Mouse (Mus musculus): Measurements from ENCODE around the gene Metap1d.
A peak's percentile ranks its signal among the peaks of the same experiment; 100 is the strongest.

Metap1d gene

DNA sequence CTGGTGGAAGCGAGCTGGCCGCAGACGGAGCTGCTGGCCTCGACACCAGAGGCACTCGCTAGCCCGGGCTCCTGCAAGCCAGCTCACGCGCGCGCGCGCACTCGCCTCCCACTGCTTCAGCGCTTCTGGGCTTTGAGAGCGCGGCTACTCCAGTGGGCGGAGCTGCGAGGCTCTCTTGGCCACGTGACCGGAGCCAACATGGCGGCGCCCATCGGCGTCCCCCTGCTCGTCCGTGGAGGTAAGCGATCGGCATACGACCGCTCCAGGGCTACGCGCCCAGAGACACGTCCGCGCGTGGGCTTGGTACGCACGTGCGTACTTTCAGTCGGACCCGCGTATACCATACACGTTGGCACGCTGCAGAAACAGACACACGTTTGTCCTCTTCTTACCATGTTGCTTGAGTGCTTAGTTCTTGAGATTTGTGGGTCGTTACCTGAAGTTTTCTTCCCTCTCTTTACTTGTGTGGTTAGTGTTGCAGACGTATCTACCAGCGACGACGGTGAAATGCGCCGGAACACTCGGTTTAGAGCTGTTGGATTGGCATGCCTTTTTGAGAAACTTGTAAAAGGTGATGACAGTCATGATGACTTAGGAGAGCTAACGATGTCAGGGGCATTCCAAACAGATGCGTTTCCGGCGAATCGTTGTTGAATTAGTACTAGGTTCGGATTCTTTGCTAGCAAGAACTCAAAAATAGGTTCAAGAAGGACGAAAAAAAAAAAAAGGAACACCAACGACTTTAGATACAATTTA, at the start of gene Metap1d:
Gene Metap1d, plus strand, starts transcription at position 116 of the 756 bp plus-strand sequence.
- peak; percentile 97 to 98 for DNase-seq

DNA sequence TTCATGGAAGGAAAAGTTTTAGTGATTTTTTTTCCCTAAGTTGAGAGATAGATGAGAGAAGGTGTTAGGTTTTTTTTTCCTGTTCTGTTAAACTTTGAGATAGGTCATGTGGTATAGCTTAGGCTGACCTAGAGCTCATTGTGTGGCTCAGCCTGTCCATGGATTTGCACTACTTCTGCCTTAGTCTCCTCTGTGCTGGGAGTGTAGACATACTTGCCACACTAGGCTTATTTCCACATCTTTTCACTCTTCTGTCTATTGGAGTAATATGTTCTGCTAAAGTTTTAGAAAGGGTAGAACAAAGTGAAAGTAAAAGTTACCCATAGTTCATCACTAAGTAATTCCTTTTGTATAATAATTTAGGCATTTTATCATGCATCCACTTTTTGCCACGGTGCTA, 47.5 kb upstream of the Metap1d start:
- no peak for DNase-seq

DNA sequence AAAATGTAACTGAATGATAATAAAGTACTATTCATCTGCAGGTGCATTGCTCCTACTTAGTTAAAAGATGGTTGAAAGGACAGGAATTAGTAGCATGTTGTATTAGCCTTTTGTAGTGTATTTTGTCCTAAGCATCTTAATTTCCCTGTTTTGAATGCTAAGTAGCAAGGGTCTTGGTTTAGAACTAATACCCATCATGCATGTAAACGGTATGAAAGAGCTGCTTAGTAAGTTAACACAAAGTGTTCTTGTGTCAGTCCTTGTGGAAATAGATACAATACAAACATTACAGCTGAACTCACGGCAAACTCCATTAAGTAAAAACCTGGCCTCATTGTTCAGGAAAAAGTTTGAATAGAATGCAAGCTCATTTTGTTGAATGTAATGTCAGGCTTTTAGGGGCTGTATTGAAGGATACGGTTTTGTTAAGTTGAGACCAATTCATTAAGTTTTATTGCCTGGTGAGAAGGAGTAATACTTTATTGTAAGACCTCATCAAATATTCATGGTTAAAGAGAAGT, 34.3 kb upstream of the Metap1d start:
- no peak for DNase-seq

DNA sequence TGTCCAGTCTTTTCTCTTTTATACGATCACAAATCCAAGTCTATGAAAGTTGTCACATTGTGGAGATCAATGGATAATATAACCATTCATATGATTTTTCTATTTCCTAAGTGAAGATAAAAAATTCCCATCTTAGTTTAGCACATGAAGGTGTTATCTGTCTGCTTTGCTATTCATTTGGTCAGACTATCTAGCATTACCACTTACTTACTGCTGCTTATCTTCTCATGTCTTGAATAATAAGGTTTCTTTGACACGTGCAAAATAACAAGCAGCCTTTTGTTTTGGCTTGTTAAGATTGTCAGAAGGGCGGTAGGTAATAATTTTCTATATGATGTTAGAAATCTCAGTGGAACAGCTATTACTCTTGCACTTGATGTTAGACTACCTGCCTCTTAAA, 33.7 kb upstream of the Metap1d start:
- DNase-seq: no peak

DNA sequence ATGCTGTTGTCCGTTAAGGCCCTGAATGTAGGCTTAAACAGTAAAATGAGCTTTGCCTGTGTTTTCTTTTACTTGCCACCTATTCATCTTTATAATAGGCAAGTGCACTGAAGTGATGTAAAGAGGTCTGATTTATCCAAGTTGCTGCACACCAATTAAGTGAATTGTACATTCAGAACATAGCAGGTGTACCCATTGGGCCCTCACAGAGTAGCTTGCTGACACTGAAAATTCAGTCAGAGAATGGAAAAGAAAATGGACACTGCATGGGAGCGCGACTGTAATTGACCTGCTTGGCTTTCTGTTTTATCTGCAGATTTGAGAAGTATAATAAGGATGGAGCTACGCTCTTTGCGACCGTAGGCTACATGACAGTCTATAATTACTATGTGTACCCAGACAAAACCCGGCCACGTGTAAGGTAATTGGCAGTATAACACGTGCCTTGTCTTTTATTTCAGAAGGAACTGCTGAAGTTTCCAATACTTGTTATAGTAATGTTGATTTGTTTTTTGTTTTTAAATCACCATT, 32.1 kb upstream of the Metap1d start:
- DNase-seq: no peak

DNA sequence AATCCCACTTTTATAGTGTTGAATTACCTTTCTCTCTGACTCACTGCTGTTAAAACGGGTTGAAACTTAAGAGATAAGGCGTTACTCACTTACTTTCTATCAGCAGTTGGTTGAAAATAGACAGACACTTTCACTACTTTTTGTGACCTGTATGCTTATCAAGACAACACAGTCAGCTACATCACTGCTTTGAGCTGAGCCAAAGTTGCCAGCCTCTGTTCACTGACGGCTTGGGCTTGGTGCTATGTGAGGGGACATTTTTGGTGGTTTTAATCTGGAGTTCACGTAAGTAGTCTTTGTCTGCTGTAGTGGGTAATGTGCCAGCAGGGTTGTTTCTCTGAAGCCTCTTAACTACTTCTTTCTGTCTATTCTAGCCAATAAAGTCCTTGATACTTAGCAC, 28.5 kb upstream of the Metap1d start:
- no peak for DNase-seq

DNA sequence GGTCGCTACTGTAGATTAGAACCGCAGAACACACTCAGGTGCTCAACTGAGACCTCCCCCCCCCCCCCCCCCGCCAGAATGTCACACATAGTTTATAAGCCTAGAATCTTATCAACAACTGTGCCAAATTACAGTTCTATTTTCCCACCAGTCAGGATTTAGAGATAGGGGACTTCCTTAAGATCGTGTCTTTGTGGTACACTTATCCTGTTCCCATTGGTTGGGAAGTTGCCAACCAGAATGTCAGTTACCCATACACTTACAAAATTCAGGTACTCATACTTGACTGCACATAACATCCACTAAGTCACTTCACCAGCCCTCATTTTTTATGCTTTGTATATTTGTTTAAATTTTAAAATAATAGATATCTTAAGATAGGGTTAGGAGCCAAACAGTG, 17.6 kb upstream of the Metap1d start:
- DNase-seq: no peak

DNA sequence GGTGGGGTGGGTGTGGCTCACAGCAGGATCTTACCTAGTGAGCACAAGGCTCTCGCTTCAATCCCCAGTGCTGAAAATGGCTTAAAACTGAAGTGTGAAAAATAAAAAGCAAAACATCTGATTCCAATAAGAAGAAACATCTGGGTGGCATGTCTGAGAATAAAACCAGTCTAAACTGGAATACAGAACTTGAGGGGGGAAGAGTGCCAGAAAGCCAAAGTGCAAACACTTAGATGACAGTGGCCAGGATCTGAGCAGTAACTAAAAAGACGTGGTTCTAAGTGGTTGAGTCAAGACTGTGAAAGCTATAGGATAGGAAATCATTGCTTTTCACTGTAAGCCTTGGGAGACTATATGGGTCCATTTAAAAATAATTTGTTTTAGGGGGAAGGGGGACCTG, 9.7 kb upstream of the Metap1d start:
- DNase-seq: no peak

DNA sequence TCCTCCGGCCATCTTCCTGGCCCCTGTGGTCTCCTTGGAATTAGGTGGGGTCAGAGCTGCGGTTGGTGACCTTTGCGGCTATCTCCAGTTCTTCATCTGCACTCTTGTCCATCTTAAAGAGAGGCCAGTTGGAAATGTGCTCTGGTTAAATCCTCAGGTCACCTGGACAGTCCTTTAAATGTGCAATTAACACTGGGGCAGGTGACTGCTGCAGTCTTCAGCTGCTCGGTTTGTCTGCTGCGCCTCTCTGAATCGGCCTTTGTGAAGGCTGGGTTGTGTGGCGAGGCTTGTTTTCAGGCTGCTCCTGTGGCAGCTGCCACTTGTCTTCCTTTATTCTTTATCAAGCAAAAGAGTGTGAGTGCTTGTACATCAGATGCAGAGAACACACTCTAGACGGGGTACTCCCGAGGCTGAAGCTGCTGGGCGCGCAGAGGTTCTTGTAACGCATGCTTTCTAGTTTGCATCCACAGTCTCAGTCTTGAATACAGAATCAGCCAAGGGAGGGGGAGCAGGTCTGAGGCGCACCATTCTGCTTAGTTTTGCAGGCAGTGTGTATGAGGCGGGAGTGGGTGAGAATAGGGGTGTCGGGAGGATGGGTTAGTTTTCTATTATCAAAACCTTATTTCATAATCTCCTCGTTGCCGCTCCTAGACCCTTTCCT, 7.4 kb upstream of the Metap1d start:
- no peak for DNase-seq

DNA sequence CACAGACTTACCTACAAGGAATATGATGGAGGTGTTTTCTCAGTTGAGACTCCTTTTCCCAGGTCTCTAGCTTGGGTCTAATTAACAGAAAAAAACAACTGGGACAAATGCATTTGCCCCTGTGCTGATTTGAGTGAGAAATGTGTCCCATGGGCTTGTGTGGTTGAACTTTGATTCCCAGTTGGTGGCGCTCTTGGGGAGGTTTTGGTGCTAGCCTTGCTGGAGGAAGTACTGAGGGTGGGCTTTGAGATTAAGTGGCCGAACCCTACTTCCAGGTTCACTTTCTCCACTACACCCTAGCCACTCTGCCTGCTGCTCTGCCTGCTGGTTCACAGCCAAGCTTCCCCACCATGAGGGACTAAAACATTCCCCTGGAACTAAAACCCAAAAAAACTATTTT, 3.5 kb upstream of the Metap1d start:
- no peak for DNase-seq

DNA sequence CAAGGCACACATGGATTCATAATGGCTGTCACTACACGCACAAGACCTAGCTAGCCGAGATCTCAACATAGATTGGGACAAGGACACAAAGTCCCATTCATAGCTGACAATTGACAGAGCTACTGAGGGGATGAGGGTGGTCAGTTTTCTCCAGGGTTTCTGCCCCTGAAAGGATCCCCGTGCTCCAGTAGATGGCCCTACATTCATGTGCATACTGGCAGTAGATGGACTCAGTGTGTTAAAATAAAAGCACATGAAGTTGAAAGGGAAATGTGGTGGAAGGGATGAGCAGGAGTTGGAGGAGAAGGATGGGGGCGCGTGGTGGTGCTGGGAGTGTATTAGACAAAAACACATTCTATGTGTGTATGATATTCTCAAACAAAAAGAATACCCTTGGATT, 1.3 kb upstream of the Metap1d start:
- DNase-seq: no peak

DNA sequence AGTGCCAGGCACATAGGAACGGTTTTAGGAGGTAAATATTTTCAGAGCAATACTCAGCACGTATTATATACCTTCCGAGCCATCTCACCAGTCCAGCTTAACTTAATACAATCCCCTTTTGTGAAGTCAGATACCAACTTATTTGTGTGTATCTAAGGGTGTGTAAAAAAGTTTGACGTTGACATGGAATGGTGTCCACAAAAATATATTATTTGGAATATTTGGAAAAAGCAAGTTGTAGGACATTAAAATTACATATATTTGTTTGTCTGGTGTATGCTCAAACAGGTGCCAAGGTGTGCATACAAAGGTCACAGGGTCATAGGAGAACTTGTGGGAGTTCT, 813 bp downstream of the Metap1d start:
- DNase-seq: no peak

DNA sequence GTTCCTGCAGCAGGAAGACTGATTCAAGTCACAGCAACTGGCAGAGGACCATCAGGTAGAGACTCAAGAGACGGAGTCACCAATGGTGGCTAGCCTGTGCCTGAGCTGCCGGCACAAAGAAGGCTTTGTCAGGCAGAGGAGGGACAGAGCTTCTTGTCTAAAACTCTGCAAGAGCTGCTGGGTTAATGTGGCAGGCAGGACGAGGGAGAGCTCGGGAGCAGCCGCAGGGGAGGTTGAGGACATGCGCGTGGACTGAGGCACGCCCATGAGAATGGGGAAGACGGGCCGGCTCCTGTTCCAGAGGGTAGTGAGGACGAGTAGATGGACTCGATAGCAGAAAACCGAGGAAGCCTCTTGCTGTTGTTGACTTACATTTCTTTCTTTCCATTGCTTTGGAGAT, 5.5 kb downstream of the Metap1d start:
- DNase-seq: no peak

DNA sequence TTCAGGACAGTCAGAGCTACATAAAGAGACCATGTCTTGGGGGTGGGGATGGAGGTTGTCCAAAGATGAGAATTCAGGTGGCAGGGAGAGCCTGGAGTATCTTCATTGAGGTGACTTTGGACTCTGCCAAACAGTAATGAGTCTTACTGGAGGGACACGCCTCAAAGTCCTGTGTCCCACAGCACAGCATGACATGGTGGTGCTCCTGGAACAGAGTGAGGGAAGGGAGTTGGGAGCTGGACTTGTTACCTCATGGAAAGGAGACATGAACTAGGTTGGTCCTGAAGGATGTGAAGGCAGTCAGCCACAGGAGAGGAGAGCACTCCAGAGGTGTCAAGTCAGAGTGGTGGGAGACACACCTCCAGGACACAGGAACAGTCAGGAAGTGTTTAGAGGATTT, 6.6 kb downstream of the Metap1d start:
- no peak for DNase-seq

DNA sequence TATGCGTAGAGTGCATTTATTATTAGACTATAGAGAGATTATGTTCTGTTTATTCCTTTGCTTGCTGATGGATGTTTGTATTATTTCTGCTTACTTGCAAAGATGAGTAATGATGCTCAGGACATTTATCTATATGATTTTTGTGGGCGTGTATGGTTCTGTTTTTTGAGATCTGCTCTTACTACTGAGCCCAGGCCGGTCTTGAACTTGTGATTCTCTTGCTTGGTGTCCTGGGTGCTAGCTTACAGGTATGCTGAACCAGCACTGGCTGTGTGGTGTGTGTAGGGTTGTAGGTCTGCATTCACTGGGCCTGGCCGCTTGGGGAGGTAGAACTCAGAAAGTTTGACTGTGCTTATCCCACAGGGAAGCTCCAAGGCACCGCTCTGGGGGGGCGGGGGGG, 8.1 kb downstream of the Metap1d start:
- no peak for DNase-seq

DNA sequence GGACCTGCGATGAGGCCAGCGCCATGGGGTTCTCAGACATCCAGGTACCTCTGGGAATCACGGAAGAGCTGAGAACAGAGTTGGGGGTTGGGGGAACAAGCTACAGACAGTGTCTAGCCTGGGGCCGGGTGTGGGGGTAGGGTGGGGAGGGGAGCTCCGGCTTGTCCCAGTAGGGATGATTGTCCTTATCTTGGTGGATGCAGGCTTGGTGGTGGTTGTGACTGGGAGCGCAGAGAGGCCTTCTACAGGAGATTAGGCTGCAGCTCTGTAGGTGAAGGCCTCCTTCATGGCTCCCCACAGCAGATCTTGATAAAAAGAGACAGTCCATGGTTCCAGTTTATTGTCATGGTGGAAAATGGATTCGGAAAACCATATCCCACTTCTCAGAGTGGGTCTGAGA, 8.5 kb downstream of the Metap1d start:
- no peak for DNase-seq

DNA sequence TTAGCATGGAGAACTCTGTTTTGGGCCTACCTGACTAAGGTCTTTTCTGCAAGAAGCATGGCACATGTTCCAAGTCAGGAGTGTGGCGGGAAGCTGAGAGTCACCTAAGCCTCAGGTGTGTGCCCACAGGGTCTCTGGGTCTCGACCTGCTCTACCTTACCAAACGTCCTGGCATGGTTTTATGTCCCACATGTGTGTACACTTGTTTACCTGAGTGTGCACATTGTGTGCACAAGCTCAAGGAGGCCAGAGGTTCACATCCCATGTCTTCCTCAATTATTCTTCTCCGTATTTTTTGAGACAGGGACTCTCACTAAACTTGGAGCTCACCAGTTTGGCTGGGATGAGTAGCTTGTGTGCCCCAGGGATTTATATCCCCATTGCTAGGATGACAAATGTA, 9.0 kb downstream of the Metap1d start:
- no peak for DNase-seq

DNA sequence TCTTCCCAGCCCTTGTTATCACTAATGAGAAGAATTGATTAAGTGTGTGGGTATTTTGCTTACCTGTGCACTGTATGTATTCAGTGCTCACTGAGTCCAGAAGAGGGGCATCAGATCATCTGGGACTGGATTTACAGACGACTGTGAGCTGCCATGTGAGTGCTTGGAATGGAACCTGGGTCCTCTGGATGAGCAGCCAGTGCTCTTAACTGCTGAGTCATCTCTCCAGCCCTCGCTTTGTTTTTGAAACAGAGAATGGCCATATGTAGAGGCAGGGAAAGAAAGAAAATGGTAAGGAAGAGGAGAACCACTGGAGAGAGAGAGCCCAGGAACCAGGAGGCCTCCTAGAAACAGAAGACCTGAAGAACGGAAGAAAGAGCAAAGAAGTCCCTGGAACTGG, 9.5 kb downstream of the Metap1d start:
- no peak for DNase-seq

DNA sequence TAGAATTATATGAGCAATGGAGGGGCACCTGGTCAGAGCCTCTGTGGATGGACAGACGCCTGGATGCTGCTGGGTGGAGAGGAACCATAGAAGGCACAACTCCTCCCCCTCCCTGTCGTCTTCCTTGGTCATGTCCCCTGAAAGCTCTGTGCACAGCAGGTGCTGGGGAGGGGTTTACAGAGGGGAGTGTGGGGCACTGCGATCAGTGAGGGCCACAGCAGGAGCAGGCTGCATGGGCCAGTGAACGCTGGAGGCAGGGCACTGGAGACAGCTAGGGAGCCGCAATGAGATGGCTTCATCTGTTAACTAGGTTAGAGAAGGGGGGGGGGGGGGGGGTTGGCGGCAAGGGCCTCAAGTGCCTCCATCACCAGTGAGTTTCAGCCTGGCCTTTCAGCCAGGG, 13.0 kb downstream of the Metap1d start:
- DNase-seq: peak in 1 of 2 experiments; percentile 9

DNA sequence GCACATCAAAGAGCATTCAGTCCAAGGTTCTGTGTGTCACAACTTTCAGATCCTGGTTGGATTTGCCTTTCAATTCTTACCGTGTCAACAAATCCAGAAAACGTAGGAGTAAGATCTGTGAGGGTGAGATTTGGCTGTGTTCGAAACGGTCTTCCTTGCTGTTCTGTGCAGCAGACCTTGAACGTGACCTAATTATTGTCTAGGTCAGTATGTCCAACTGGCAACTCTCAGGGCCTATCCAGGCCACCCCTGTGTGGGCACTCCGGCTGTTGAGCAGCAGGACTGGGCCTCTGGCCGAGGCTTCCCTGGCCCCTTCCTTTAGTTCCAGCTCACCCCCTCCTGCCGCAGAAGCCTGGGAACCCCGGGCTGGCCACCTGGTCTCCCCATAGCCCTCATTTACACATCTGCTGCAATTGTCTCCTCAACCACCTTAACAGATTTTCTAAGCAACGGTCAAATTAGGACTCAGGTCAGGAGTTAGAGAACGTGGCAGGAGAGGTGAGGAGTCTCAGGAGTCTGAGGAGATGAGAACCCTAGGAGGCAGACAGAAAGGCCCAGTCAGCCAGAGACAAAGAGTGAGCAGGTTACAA, 13.9 kb downstream of the Metap1d start:
- peak; percentile 63 to 66 for DNase-seq

DNA sequence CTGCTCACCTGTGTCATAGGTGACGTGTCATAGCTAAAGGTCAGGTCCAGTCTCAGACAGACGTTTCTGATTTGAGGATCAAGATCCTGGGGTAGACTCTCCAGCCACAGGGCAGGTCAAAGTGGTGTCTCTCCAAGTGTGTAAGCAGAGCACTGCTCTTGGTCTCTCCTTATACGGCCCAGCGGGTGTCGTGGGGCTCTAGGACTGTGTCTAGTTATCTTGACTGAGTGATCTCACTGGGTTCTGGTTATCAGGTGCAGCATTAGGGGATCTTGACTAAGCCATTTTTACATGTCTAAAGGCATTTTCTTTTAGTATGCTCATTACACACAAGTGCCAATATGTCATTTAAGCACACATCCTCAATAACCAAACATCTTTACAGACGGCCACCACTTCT, 18.0 kb downstream of the Metap1d start:
- no peak for DNase-seq

DNA sequence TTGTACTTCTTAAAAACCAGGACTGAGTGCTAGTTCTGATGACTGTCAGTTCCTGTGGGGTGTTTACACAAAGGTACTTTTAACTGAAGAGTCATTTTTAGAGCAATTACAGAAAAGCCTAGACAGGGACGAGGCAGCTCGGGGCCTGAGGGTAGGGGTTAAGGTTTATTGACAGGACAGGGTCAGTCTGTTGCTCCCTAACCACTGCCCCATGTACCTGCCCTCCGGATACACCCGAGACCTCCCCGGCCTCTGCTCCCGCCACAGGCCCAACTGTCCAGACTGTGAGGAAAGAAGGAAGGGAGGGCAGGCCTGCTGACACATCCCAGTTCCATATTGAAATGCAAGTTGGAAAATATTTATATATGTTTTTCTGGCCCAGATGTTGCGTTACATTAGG, 20.8 kb downstream of the Metap1d start:
- no peak for DNase-seq

DNA sequence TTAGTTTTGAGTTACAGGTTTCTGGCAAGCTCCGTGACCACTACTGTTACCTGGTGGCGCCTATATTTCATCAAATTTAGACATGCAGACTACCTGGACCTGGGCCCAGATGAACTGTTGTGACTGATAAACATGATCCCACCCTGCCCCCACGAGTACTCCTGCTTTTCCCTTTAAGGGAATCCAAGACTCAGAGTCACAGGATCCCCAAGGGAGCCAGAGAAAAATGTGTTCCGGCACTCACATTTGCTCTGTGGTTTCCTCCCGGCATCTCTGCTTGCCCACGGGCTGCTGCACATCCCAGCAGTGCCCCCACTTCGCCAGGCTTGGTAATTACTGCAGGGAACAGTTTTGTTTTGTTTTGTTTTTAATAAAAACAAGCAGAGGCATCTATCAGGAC, 21.3 kb downstream of the Metap1d start:
- no peak for DNase-seq

DNA sequence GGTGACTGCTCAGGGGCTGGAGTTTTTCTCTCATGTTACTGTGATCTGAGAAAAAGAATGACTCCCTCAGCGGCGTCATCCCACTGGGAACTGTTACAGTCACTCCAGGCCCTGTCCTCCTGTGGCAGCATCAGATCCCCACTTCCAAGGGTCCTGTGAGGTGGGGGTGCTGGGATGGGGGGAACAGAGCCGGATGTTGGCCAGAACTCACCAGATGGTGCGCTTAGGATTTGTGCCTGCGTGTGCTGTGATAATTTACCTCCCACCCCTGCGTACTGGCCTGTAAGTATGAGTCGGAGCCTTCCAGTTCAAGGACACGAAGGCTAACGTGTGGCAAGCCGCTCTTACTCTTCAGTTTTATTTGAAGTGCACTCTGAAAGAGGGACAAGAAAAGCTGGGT, 22.2 kb downstream of the Metap1d start:
- no peak for DNase-seq

Measured in cerebellum, adult 18-20 months (tissue).